Mouse (Mus musculus): Measurements from ENCODE around the gene Olfr71. TPM values are rescaled to one million over a fixed set of nuclear protein-coding genes. Genes with fewer than 3 reads are reported as not detected.

The Olfr71 gene
- total and polyA plus RNA-seq, 2 experiments from 2014 or later, result not detected

- H3K36me3 ChIP-seq (ENCODE audit: insufficient read depth, low read length), result peaks cover 72% of the 10 kb centered on the region
- H3K27ac ChIP-seq, result no peak overlapping the region
- 87% methylated on average over 6 of the region's 6 CpGs for WGBS
- DNase-seq (ENCODE audit: low spot score), result no peak
- no peaks in the 10 kb centered on the region for H3K9me3 ChIP-seq (ENCODE audit: low read length)
- no peak overlapping the region for H3K4me2 ChIP-seq (ENCODE audit: low read depth, low read length)
- no peak for TF ChIP-seq CTCF (IDR thresholded peaks at IDR 0.05; ENCODE audit: low read depth)
- no peak overlapping the region for H3K9ac ChIP-seq (replicated peaks; ENCODE audit: low read length)
- no peaks in the 10 kb centered on the region for H3K27me3 ChIP-seq (ENCODE audit: insufficient read depth, low read length)
- H3K4me3 ChIP-seq (ENCODE audit: low read length), result no peak overlapping the region
- ATAC-seq, result no peak
- H3K4me1 ChIP-seq (ENCODE audit: insufficient read depth, low read length), result no peaks in the 10 kb centered on the region
Observed at GRCm38 (mm10) chr4:43678541-43678940, 31.5 kb downstream of the Olfr71 start.

GRCm38 (mm10) chr4:43675608-43676007, 34.4 kb downstream of the Olfr71 start:
- Histone ChIP-seq H3K4me1 (ENCODE audit: insufficient read depth, low read length) (peaks cover 9% of the 10 kb centered on the region), H3K36me3 (ENCODE audit: insufficient read depth, low read length) (peaks cover 51% of the 10 kb centered on the region), H3K4me2 (ENCODE audit: low read depth, low read length) (no peak overlapping the region), H3K27ac (no peak overlapping the region), H3K9me3 (ENCODE audit: low read length) (no peaks in the 10 kb centered on the region), H3K4me3 (ENCODE audit: low read length) (no peak overlapping the region), H3K27me3 (ENCODE audit: insufficient read depth, low read length) (no peaks in the 10 kb centered on the region), H3K9ac (replicated peaks; ENCODE audit: low read length) (no peak overlapping the region)
- TF ChIP-seq CTCF (IDR thresholded peaks at IDR 0.05; ENCODE audit: low read depth), result no peak
- WGBS, result 76% methylated on average over 4 of the region's 4 CpGs
- DNase-seq (ENCODE audit: low spot score), result no peak
- ATAC-seq, result no peak

GRCm38 (mm10) chr4:43674974-43675373, 35.1 kb downstream of the Olfr71 start:
- Histone ChIP-seq H3K9ac (replicated peaks; ENCODE audit: low read length) (no peak overlapping the region), H3K4me1 (ENCODE audit: insufficient read depth, low read length) (peaks cover 15% of the 10 kb centered on the region), H3K27me3 (ENCODE audit: insufficient read depth, low read length) (no peaks in the 10 kb centered on the region), H3K4me3 (ENCODE audit: low read length) (no peak overlapping the region), H3K36me3 (ENCODE audit: insufficient read depth, low read length) (peaks cover 49% of the 10 kb centered on the region), H3K4me2 (ENCODE audit: low read depth, low read length) (no peak overlapping the region), H3K9me3 (ENCODE audit: low read length) (no peaks in the 10 kb centered on the region), H3K27ac (no peak overlapping the region)
- TF ChIP-seq CTCF (IDR thresholded peaks at IDR 0.05; ENCODE audit: low read depth), result no peak
- DNase-seq (ENCODE audit: low spot score) (no peak), ATAC-seq (no peak)
- 74% methylated on average over 5 of the region's 5 CpGs for WGBS

GRCm38 (mm10) chr4:43673703-43674102, 36.4 kb downstream of the Olfr71 start:
- DNase-seq (ENCODE audit: low spot score), result no peak
- TF ChIP-seq CTCF (IDR thresholded peaks at IDR 0.05; ENCODE audit: low read depth), result no peak
- Histone ChIP-seq H3K9me3 (ENCODE audit: low read length) (no peaks in the 10 kb centered on the region), H3K4me3 (ENCODE audit: low read length) (no peak overlapping the region), H3K9ac (replicated peaks; ENCODE audit: low read length) (no peak overlapping the region), H3K27me3 (ENCODE audit: insufficient read depth, low read length) (no peaks in the 10 kb centered on the region), H3K4me2 (ENCODE audit: low read depth, low read length) (no peak overlapping the region), H3K27ac (no peak overlapping the region), H3K4me1 (ENCODE audit: insufficient read depth, low read length) (peaks cover 18% of the 10 kb centered on the region), H3K36me3 (ENCODE audit: insufficient read depth, low read length) (peaks cover 46% of the 10 kb centered on the region)
- no peak for ATAC-seq
- WGBS, result 79% methylated on average over 8 of the region's 8 CpGs

- 5% methylated on average over 2 of the region's 2 CpGs for WGBS
- Histone ChIP-seq H3K36me3 (ENCODE audit: insufficient read depth, low read length) (peaks cover 31% of the 10 kb centered on the region), H3K27me3 (ENCODE audit: insufficient read depth, low read length) (no peaks in the 10 kb centered on the region), H3K4me2 (ENCODE audit: low read depth, low read length) (peak overlapping the region; percentile 93; the same call in 1 of the 2 replicates), H3K27ac (no peak overlapping the region), H3K9me3 (ENCODE audit: low read length) (no peaks in the 10 kb centered on the region), H3K4me1 (ENCODE audit: insufficient read depth, low read length) (peaks cover 18% of the 10 kb centered on the region), H3K9ac (replicated peaks; ENCODE audit: low read length) (no peak overlapping the region), H3K4me3 (ENCODE audit: low read length) (no peak overlapping the region)
- peak; percentile 87 for TF ChIP-seq CTCF (IDR thresholded peaks at IDR 0.05; ENCODE audit: low read depth)
- ATAC-seq (peak; percentile 13; the same call in 1 of the 2 replicates), DNase-seq (ENCODE audit: low spot score) (peak; percentile 95)
Observed at GRCm38 (mm10) chr4:43672070-43672469, 38.0 kb downstream of the Olfr71 start.

- no peak for DNase-seq (ENCODE audit: low spot score)
- no peak for TF ChIP-seq CTCF (IDR thresholded peaks at IDR 0.05; ENCODE audit: low read depth)
- H3K36me3 ChIP-seq (ENCODE audit: insufficient read depth, low read length), result peaks cover 4% of the 10 kb centered on the region; the same call in 1 of the 2 replicates
- ATAC-seq, result no peak
- H3K4me3 ChIP-seq (ENCODE audit: low read length), result peak overlapping the region; percentile 89
- H3K4me2 ChIP-seq (ENCODE audit: low read depth, low read length), result peak overlapping the region; percentile 93
- H3K9ac ChIP-seq (replicated peaks; ENCODE audit: low read length), result peak overlapping the region; percentile 96
- H3K9me3 ChIP-seq (ENCODE audit: low read length), result no peaks in the 10 kb centered on the region
- peak overlapping the region; percentile 75 for H3K27ac ChIP-seq
- under 1% methylated on average over 14 of the region's 25 CpGs for WGBS
- peaks cover 18% of the 10 kb centered on the region for H3K4me1 ChIP-seq (ENCODE audit: insufficient read depth, low read length)
- H3K27me3 ChIP-seq (ENCODE audit: insufficient read depth, low read length), result peaks cover 6% of the 10 kb centered on the region; the same call in 1 of the 2 replicates
Observed at GRCm38 (mm10) chr4:43669428-43669794, 40.6 kb downstream of the Olfr71 start.

GRCm38 (mm10) chr4:43668782-43669427, 41.1 kb downstream of the Olfr71 start, which contains the start of the genes Tmem8b and Fam221b:
TSS of gene Tmem8b (plus strand) at chr4:43668971.
TSS of gene Fam221b (minus strand) at chr4:43669145.
- Histone ChIP-seq H3K4me3 (ENCODE audit: low read length) (peak within 1 kb of the TSS; percentile 89), H3K27ac (peak within 1 kb of the TSS; percentile 75), H3K4me2 (ENCODE audit: low read depth, low read length) (peak within 1 kb of the TSS; percentile 93), H3K36me3 (ENCODE audit: insufficient read depth, low read length) (no peaks in the 10 kb centered on the region), H3K9me3 (ENCODE audit: low read length) (no peaks in the 10 kb centered on the region), H3K4me1 (ENCODE audit: insufficient read depth, low read length) (peaks cover 18% of the 10 kb centered on the region), H3K27me3 (ENCODE audit: insufficient read depth, low read length) (peaks cover 6% of the 10 kb centered on the region; the same call in 1 of the 2 replicates), H3K9ac (replicated peaks; ENCODE audit: low read length) (peak within 1 kb of the TSS; percentile 96)
- ATAC-seq, result peak; percentile 94
- DNase-seq (ENCODE audit: low spot score), result peak; percentile 94
- TF ChIP-seq CTCF (IDR thresholded peaks at IDR 0.05; ENCODE audit: low read depth), result no peak
- under 1% methylated on average over 24 of the region's 41 CpGs for WGBS

Data from hindbrain, postnatal 0 days (tissue).